Mouse (Mus musculus): Measurements from ENCODE around the gene Ccdc116.

GRCm38 (mm10) chr16:17175765-17176164 is 28.7 kb upstream of the Ccdc116 start:
- no peak for TF ChIP-seq POLR2A (IDR thresholded peaks at IDR 0.05; ENCODE audit: control insufficient read depth, low read depth, low read length)
- no peak for TF ChIP-seq CTCF (IDR thresholded peaks at IDR 0.05; ENCODE audit: control insufficient read depth, insufficient read depth, insufficient replicate concordance, low read depth, low read length)
